Mouse (Mus musculus) ES-Bruce4 (cell line): ENCODE measurements at regions not wholly inside any gene's neighbourhood (a gene's known extent, or its start where the extent isn't known, plus 50 kb on each side); places are given as distances from the start of the nearest gene placed in this dataset.
"Not testable (repeated sequence)": the region's sequence is repeated elsewhere in the genome, so short reads cannot be mapped to it uniquely, and the experiment has no call there.

Source experiments
- H3K27ac ChIP-seq: 2 replicates; pipeline ENCODE4 v1.5.1; 2012; ENCODE audit warnings: low read length, inconsistent platforms; ENCODE audit not compliant: insufficient read depth
- H3K27me3 ChIP-seq: 2 replicates; pipeline ENCODE4 v1.6.1; 2012; ENCODE audit warnings: mild to moderate bottlenecking, low read length, inconsistent platforms; ENCODE audit not compliant: control insufficient read depth, poor library complexity, insufficient read depth, severe bottlenecking
- H3K36me3 ChIP-seq: 2 replicates; pipeline ENCODE4 v1.6.1; 2012; ENCODE audit warnings: inconsistent platforms, mild to moderate bottlenecking, low read length, moderate library complexity; ENCODE audit not compliant: control insufficient read depth, poor library complexity, insufficient read depth, severe bottlenecking
- H3K4me1 ChIP-seq: one replicate; pipeline ENCODE4 v1.8.1; 2011; ENCODE audit warnings: low read length; ENCODE audit not compliant: control insufficient read depth, insufficient read depth
- H3K4me3 ChIP-seq: 2 replicates; pipeline ENCODE4 v1.5.1; 2011; ENCODE audit warnings: low read depth, mild to moderate bottlenecking, low read length
- H3K9ac ChIP-seq: 2 replicates; pipeline ENCODE4 v1.6.1; 2012; ENCODE audit warnings: low read depth, mild to moderate bottlenecking, inconsistent platforms; ENCODE audit not compliant: poor library complexity, severe bottlenecking
- H3K9me3 ChIP-seq: replicated peaks from 2 replicates; pipeline ENCODE4 v1.6.1; 2012; ENCODE audit warnings: mild to moderate bottlenecking, low read length, inconsistent platforms; ENCODE audit not compliant: control insufficient read depth, poor library complexity, insufficient read depth, severe bottlenecking
- CTCF ChIP-seq: IDR thresholded peaks from one replicate; pipeline ENCODE4 v1.8.1; 2011; ENCODE audit warnings: low read depth, low read length
- EP300 ChIP-seq: IDR thresholded peaks from 2 replicates; pipeline ENCODE4 v1.6.1; 2011; ENCODE audit warnings: low read depth, low read length; ENCODE audit not compliant: insufficient read depth
- POLR2A ChIP-seq: IDR thresholded peaks from one replicate; pipeline ENCODE4 v1.8.1; 2011; ENCODE audit warnings: low read length; ENCODE audit not compliant: insufficient read depth

- Histone ChIP-seq H3K4me1 (no peaks in the 10 kb centered on the region), H3K36me3 (no peaks in the 10 kb centered on the region), H3K27me3 (0 out of 2 replicates have a peak, but pooled peaks cover 1% of the 10 kb centered on the region), H3K9ac (no peak overlapping the region), H3K9me3 (peaks cover 10% of the 10 kb centered on the region), H3K27ac (no peak overlapping the region), H3K4me3 (no peak overlapping the region)
- TF ChIP-seq POLR2A (no peak), CTCF (no peak), EP300 (no peak)
Measured at GRCm38 (mm10) chr1:43317076-43317871, 120.5 kb upstream of the Fhl2 start.

- not testable (repeated sequence) for H3K4me1 ChIP-seq, H3K36me3 ChIP-seq, H3K9me3 ChIP-seq, H3K4me3 ChIP-seq, H3K27ac ChIP-seq, H3K27me3 ChIP-seq, H3K9ac ChIP-seq
Measured at GRCm38 (mm10) chr1:43333488-43333887, 110.9 kb upstream of the Nck2 start.

GRCm38 (mm10) chr1:43337168-43337784 lies 107.1 kb upstream of the Nck2 start:
- Histone ChIP-seq H3K36me3 (no peaks in the 10 kb centered on the region), H3K4me3 (no peak overlapping the region)

GRCm38 (mm10) chr1:43338096-43338915 lies 106.1 kb upstream of the Nck2 start:
- Histone ChIP-seq H3K4me1 (no peaks in the 10 kb centered on the region), H3K9me3 (no peaks in the 10 kb centered on the region), H3K27me3 (no peaks in the 10 kb centered on the region), H3K9ac (no peak overlapping the region), H3K27ac (no peak overlapping the region), H3K4me3 (no peak overlapping the region), H3K36me3 (no peaks in the 10 kb centered on the region)
- TF ChIP-seq CTCF: no peak
- no peak for TF ChIP-seq POLR2A
- TF ChIP-seq EP300: no peak

More at GRCm38 (mm10) chr1:43337168-43337784, 107.1 kb upstream of the Nck2 start:
- Histone ChIP-seq H3K9me3 (peaks cover 2% of the 10 kb centered on the region; the same call in 1 of the 2 replicates), H3K4me1 (no peaks in the 10 kb centered on the region), H3K27ac (no peak overlapping the region), H3K27me3 (no peaks in the 10 kb centered on the region), H3K9ac (no peak overlapping the region)
- TF ChIP-seq EP300 (no peak), POLR2A (no peak)

GRCm38 (mm10) chr1:43342848-43343247 lies 101.5 kb upstream of the Nck2 start:
- Histone ChIP-seq H3K9me3 (no peaks in the 10 kb centered on the region), H3K4me3 (no peak overlapping the region), H3K4me1 (no peaks in the 10 kb centered on the region), H3K36me3 (no peaks in the 10 kb centered on the region), H3K27me3 (no peaks in the 10 kb centered on the region), H3K9ac (no peak overlapping the region), H3K27ac (no peak overlapping the region)
- TF ChIP-seq POLR2A (no peak), CTCF (no peak), EP300 (no peak)

- Histone ChIP-seq H3K4me3 (no peak overlapping the region), H3K9me3 (no peaks in the 10 kb centered on the region), H3K4me1 (no peaks in the 10 kb centered on the region), H3K27me3 (no peaks in the 10 kb centered on the region), H3K9ac (no peak overlapping the region), H3K36me3 (no peaks in the 10 kb centered on the region), H3K27ac (no peak overlapping the region)
- TF ChIP-seq POLR2A (no peak), EP300 (no peak), CTCF (no peak)
Measured at GRCm38 (mm10) chr1:43343410-43343809, 101.0 kb upstream of the Nck2 start.
